Comparison of ENCODE assay signal across 10 mouse cellular contexts in the genomic region with DNA sequence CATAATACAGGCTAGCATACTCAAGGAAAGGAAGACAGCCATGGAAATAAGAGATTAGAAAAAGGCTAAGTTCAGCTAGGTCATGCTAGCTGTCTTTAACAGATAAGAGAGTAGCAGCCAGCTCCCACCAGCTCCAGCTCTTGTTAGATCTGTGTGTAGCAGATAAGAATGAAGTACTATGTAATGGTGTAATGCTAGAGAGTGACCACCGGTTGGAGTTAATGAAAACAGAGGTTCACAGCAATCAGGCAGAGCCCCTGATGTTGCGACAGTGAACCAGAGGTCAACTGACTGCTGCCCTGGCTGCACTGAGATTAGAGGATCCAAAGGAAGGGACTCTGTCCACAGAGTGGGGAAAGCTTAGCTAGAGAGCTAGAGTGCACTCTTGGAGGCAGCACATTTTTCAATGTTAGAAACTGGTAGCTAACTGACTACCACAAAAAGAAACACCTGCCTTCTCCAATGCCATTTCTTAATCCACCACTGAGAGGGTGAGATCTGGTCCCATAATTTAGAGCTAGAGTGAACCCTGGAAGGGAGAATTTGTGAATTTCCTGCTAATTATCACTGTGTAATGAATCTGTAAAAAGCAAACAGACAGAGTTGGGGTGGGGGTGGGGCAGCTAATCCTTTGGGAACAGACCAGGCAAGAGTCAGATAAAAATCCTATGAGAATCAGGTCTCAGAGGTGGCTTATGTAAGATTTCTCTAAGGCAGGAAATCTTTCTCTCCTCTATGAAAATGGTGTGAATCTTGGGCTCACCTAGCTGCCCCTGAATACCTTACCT. TPM values are rescaled to one million over a fixed set of nuclear protein-coding genes. Genes with fewer than 3 reads are reported as not detected.
DNase-seq lines count a peak whose midpoint lies in the region; ATAC-seq and TF ChIP-seq lines count a peak whose summit lies in the region.
"Had no signal": no experiment of that assay in that cellular context is flagged by ENCODE, and none has a peak within 500 bp of the region (broad histone marks: within the 10 kb centered on the region; RNA-seq: fewer than 3 reads in every experiment).

No protein-coding gene starts in this region.

- no peak overlapping the region for H3K27ac ChIP-seq in heart, embryonic 15.5 days
- peak overlapping the region; percentile 97 for H3K27ac ChIP-seq in liver, embryonic 14.5 days
- H3K27ac ChIP-seq: forebrain, embryonic 13.5 days; macrophage had no signal

- H3K4me1 ChIP-seq in heart, embryonic 15.5 days (replicated peaks): peaks cover 15% of the 10 kb centered on the region; the same call in 1 of the 2 replicates
- H3K4me1 ChIP-seq in G1E (ENCODE audit: insufficient read depth, low read depth, low read length): peaks cover 28% of the 10 kb centered on the region
- H3K4me1 ChIP-seq in liver, embryonic 14.5 days (replicated peaks; ENCODE audit: control insufficient read depth in 2 of 2, insufficient read depth in 2 of 2, low read length in 1 of 2): peaks cover 31 to 36% of the 10 kb centered on the region in 2 experiments
- H3K4me1 ChIP-seq: forebrain, embryonic 13.5 days had no signal

- H3K4me2 ChIP-seq in heart, embryonic 15.5 days: no peak overlapping the region
- peak overlapping the region; percentile 58 for H3K4me2 ChIP-seq in liver, embryonic 14.5 days (ENCODE audit: low read depth)
- H3K4me2 ChIP-seq: forebrain, embryonic 13.5 days had no signal

- TF ChIP-seq CTCF in G1E (IDR thresholded peaks at IDR 0.05; ENCODE audit: low read depth, low read length): no peak
- peak; percentile 59 for TF ChIP-seq CTCF in liver, embryonic 14.5 days (IDR thresholded peaks at IDR 0.05; ENCODE audit: low read depth)

- no peak for DNase-seq in heart, postnatal 36 days
- peak; percentile 42 for DNase-seq in G1E (ENCODE audit: low spot score)
- DNase-seq in liver, embryonic 14.5 days (ENCODE audit: low read depth in 3 of 3, low spot score in 3 of 3): peak; percentile 80 to 85 (median 82)
- DNase-seq in thymus, postnatal 0 days (ENCODE audit: low spot score): no peak
- no peak for DNase-seq in cerebellum, adult 11-12 months
- DNase-seq in lung, postnatal 25 days (ENCODE audit: low spot score): no peak

- WGBS in heart, embryonic 15.5 days: 16% methylated on average over 2 of the region's 2 CpGs
- WGBS in liver, embryonic 14.5 days (ENCODE audit: insufficient replicate concordance): 3% methylated on average over 2 of the region's 2 CpGs

- no peak overlapping the region for H3K4me3 ChIP-seq in heart, embryonic 15.5 days
- H3K4me3 ChIP-seq in G1E (ENCODE audit: low read depth, low read length): no peak overlapping the region; the same call in 1 of the 2 replicates
- H3K4me3 ChIP-seq in liver, embryonic 14.5 days (ENCODE audit: insufficient read depth in 1 of 2, low read depth in 2 of 2, low read length in 2 of 2): peak overlapping the region in 1 of 2 experiments; percentile 25; a peak in 3 of 4 replicates
- H3K4me3 ChIP-seq: forebrain, embryonic 13.5 days had no signal

- no peaks in the 10 kb centered on the region for H3K27me3 ChIP-seq in heart, embryonic 15.5 days
- 0 out of 2 replicates have a peak, but pooled peaks cover 3% of the 10 kb centered on the region for H3K27me3 ChIP-seq in G1E (ENCODE audit: insufficient read depth, low read length)
- H3K27me3 ChIP-seq in liver, embryonic 14.5 days (ENCODE audit: control insufficient read depth, insufficient read depth, low read length): no peaks in the 10 kb centered on the region
- H3K27me3 ChIP-seq: forebrain, embryonic 13.5 days had no signal

- TF ChIP-seq EP300 in liver, embryonic 14.5 days (IDR thresholded peaks at IDR 0.05; ENCODE audit: low read depth): peak; percentile 98

- intact Hi-C loops in heart, postnatal 36 days (cut with DNase I): no loop called here

- 0 out of 2 replicates have a peak, but pooled peaks have one; percentile 64 for ATAC-seq in heart, embryonic 15.5 days (replicated peaks; ENCODE audit: insufficient number of reproducible peaks, insufficient read depth, low FRiP score, low read depth)
- peak; percentile 96 for ATAC-seq in G1E (ENCODE audit: extremely low read depth, insufficient number of reproducible peaks, low FRiP score, poor library complexity, severe bottlenecking)
- ATAC-seq in common myeloid progenitor, adult 5-6 weeks (replicated peaks; ENCODE audit: low read depth, poor library complexity, severe bottlenecking): peak; percentile 100
- peak; percentile 99 for ATAC-seq in liver, embryonic 14.5 days (ENCODE audit: insufficient read depth)
- ATAC-seq: forebrain, embryonic 13.5 days had no signal

- no peak overlapping the region for H3K9ac ChIP-seq in heart, embryonic 15.5 days
- peak overlapping the region; percentile 60 for H3K9ac ChIP-seq in liver, embryonic 14.5 days (replicated peaks)
- H3K9ac ChIP-seq: forebrain, embryonic 13.5 days had no signal

- no peaks in the 10 kb centered on the region for H3K36me3 ChIP-seq in heart, embryonic 15.5 days
- no peaks in the 10 kb centered on the region for H3K36me3 ChIP-seq in G1E (replicated peaks)
- H3K36me3 ChIP-seq in liver, embryonic 14.5 days (replicated peaks; ENCODE audit: control insufficient read depth, insufficient read depth, low read depth): no peaks in the 10 kb centered on the region

- no peaks in the 10 kb centered on the region for H3K9me3 ChIP-seq in heart, embryonic 15.5 days (replicated peaks)
- H3K9me3 ChIP-seq in G1E (replicated peaks): no peaks in the 10 kb centered on the region
- H3K9me3 ChIP-seq in liver, embryonic 14.5 days (ENCODE audit: control insufficient read depth, low read length): no peaks in the 10 kb centered on the region
- H3K9me3 ChIP-seq: forebrain, embryonic 13.5 days had no signal

RNA-seq across cellular contexts. Expression of gene Ifit1, which starts 16.0 kb away (rescaled TPM):
- 0.76 and 1.7 TPM in 2 replicates for polyA plus RNA-seq in heart, embryonic 15.5 days (2015; fragmentation: Nextera tagmentation; extraction: Ambion mirVana)
- total RNA-seq in heart, postnatal 36 days (2021): 1 to 10 TPM; 2.0 to 3.5 TPM
- total RNA-seq in G1E (2014; fragmentation: Nextera tagmentation): not detected in 2 replicates
- 0.05 and 0.12 TPM in 2 replicates for total RNA-seq in G1E (2017)
- not detected in 2 replicates for polyA plus RNA-seq in G1E (2012)
- total RNA-seq in common myeloid progenitor, adult 5-6 weeks (2017): 0.15 and 1.7 TPM in 2 replicates
- polyA plus RNA-seq in liver, embryonic 14.5 days (2012; rRNA removed): 0.34 and 0.63 TPM in 2 replicates
- 0.78 and 1.1 TPM in 2 replicates for polyA plus RNA-seq in liver, embryonic 14.5 days (2014; fragmentation: Nextera tagmentation; extraction: Ambion mirVana)
- 21.5 and 27.1 TPM in 2 replicates for polyA plus RNA-seq in thymus, postnatal 0 days (2015; fragmentation: Nextera tagmentation; extraction: Ambion mirVana)

RNA-seq across cellular contexts. Expression of gene Ifit1bl2, which starts 16.2 kb away (rescaled TPM):
- 1.1 and 1.3 TPM in 2 replicates for polyA plus RNA-seq in heart, embryonic 15.5 days (2015; fragmentation: Nextera tagmentation; extraction: Ambion mirVana)
- total RNA-seq in heart, postnatal 36 days (2021): 1 to 10 TPM; 1.1 to 1.2 TPM
- total RNA-seq in G1E (2014; fragmentation: Nextera tagmentation) (not detected in 2 replicates), G1E (2017) (0.12 and 0.16 TPM in 2 replicates)
- polyA plus RNA-seq in G1E (2012): not detected in 2 replicates
- total RNA-seq in common myeloid progenitor, adult 5-6 weeks (2017): 1.6 TPM in 1 of 2 replicates, not detected in the other
- polyA plus RNA-seq in liver, embryonic 14.5 days (2012; rRNA removed): 0.04 TPM in 1 of 2 replicates, not detected in the other
- not detected in 2 replicates for polyA plus RNA-seq in liver, embryonic 14.5 days (2014; fragmentation: Nextera tagmentation; extraction: Ambion mirVana)
- polyA plus RNA-seq in thymus, postnatal 0 days (2015; fragmentation: Nextera tagmentation; extraction: Ambion mirVana): 0.14 and 0.21 TPM in 2 replicates

RNA-seq across cellular contexts. Expression of gene Ifit3b, which starts 48.9 kb away (rescaled TPM):
- polyA plus RNA-seq in heart, embryonic 15.5 days (2015; fragmentation: Nextera tagmentation; extraction: Ambion mirVana): 0.34 and 0.82 TPM in 2 replicates
- total RNA-seq in heart, postnatal 36 days (2021): 1 to 10 TPM; 1.8 to 3.5 TPM
- not detected in 2 replicates for total RNA-seq in G1E (2014; fragmentation: Nextera tagmentation)
- total RNA-seq in G1E (2017): 0.06 TPM in 1 of 2 replicates, not detected in the other
- not detected in 2 replicates for polyA plus RNA-seq in G1E (2012)
- total RNA-seq in common myeloid progenitor, adult 5-6 weeks (2017): not detected in 2 replicates
- 0.12 and 0.21 TPM in 2 replicates for polyA plus RNA-seq in liver, embryonic 14.5 days (2012; rRNA removed)
- polyA plus RNA-seq in liver, embryonic 14.5 days (2014; fragmentation: Nextera tagmentation; extraction: Ambion mirVana): 0.11 and 0.24 TPM in 2 replicates
- polyA plus RNA-seq in thymus, postnatal 0 days (2015; fragmentation: Nextera tagmentation; extraction: Ambion mirVana): 6.6 and 7.7 TPM in 2 replicates
- polyA plus RNA-seq: forebrain, embryonic 13.5 days had no signal

RNA-seq across cellular contexts. Expression of gene Ifit1bl1, which starts 54.9 kb away (rescaled TPM):
- 2.1 and 2.5 TPM in 2 replicates for polyA plus RNA-seq in heart, embryonic 15.5 days (2015; fragmentation: Nextera tagmentation; extraction: Ambion mirVana)
- 1 to 10 TPM; 1.1 to 1.9 TPM for total RNA-seq in heart, postnatal 36 days (2021)
- total RNA-seq in G1E (2014; fragmentation: Nextera tagmentation) (not detected in 2 replicates), G1E (2017) (0.44 TPM in 1 of 2 replicates, not detected in the other)
- not detected in 2 replicates for polyA plus RNA-seq in G1E (2012)
- total RNA-seq in common myeloid progenitor, adult 5-6 weeks (2017): not detected in 2 replicates
- 0.05 and 0.12 TPM in 2 replicates for polyA plus RNA-seq in liver, embryonic 14.5 days (2012; rRNA removed)
- polyA plus RNA-seq in liver, embryonic 14.5 days (2014; fragmentation: Nextera tagmentation; extraction: Ambion mirVana): 0.10 and 0.28 TPM in 2 replicates
- 1.5 and 2.4 TPM in 2 replicates for polyA plus RNA-seq in thymus, postnatal 0 days (2015; fragmentation: Nextera tagmentation; extraction: Ambion mirVana)

Comparison
In these comparisons a context has a peak if more than half of its experiments do, and no peak if none do; other contexts are left out.
1. DNase-seq: peak in G1E (single experiment) and liver, embryonic 14.5 days (3 of 3); none in heart, postnatal 36 days (0 of 2), thymus, postnatal 0 days (single experiment), cerebellum, adult 11-12 months (single experiment) and lung, postnatal 25 days (single experiment).
2. Peak in every context shown above with its lines, with median percentiles within 50 percentile points of each other: ATAC-seq.